Mouse (Mus musculus) olfactory bulb, adult 2 months (tissue): ENCODE data around the gene Nxnl1.

Experiments
- CTCF ChIP-seq: fragments of 200-500 bp; IDR thresholded peaks from 2 replicates; pipeline ENCODE4 v1.5.1; 2012; ENCODE audit warnings: low read depth, mild to moderate bottlenecking, low read length, moderate library complexity; ENCODE audit not compliant: insufficient read depth
- POLR2A ChIP-seq: fragments of 200-500 bp; IDR thresholded peaks from 2 replicates; pipeline ENCODE4 v1.6.1; 2012; ENCODE audit warnings: mild to moderate bottlenecking, low read depth, low read length, moderate library complexity; ENCODE audit not compliant: insufficient read depth

DNA sequence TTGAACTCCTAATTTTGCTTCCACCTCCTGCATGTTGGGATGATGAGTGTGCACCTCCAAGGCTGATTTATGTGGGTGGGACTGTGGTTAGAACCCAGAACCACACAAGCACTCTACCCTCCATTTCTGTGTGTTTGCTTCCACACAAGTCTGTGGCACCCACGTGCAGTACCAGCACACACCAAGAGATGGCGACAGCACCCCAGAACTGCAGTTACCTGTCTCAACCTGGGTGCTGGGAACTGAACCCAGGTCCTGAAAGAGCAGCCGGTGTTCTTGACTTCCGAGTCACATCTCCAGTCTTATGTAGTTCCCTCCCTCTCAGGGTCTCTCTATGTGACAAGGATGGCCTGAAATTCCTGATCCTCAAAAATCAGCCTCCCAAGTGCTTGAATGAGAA lies 2.4 kb downstream of the Nxnl1 start:
- TF ChIP-seq CTCF: no peak
- TF ChIP-seq POLR2A: no peak
